11 mouse cellular contexts compared by ENCODE assay signal in the genomic region with DNA sequence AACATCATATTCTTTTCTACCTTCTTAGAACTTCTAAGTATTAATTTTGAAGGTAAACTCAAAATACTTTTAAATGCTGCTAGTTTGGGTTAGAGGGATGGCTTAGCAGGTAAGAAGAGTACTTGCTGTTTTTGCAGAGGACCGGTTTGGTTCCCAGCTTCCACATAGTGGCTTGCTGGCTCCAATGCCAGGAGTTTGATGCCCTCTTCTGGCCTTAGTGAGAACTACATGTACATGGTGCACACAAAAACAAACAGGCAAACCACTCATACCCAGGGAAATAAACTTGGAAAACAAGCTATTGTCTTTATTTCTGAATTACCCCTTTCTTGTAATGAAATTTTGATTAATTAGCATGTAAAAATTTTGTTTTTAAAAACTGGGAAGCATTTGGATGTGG. TPM values are rescaled to one million over a fixed set of nuclear protein-coding genes. Genes with fewer than 3 reads are reported as not detected.
DNase-seq lines count a peak whose midpoint lies in the region; ATAC-seq lines count a peak whose summit lies in the region.
"Had no signal": no experiment of that assay in that cellular context is flagged by ENCODE, and none has a peak within 500 bp of the region (broad histone marks: within the 10 kb centered on the region; RNA-seq: fewer than 3 reads in every experiment).

No protein-coding gene starts in this region.

- peak; percentile 28 for DNase-seq in kidney, adult 9 months
- no peak for DNase-seq in kidney, adult 8-10 months
- DNase-seq in CD4-positive helper T cell, adult 2 months (ENCODE audit: low read depth, low spot score) = peak; percentile 55
- DNase-seq in T-cell, adult 2 months (ENCODE audit: low spot score) = peak; percentile 42
- DNase-seq in frontal cortex, postnatal 36 days (ENCODE audit: low spot score in 2 of 2) = no peak
- no peak for DNase-seq in kidney, adult 11 months
- DNase-seq in adrenal gland, postnatal 14 days = no peak
- DNase-seq: adrenal gland, postnatal 10 days had no signal

- ATAC-seq in megakaryocyte, adult 5-6 weeks (ENCODE audit: poor library complexity, severe bottlenecking) = peak; percentile 64

RNA-seq across cellular contexts. Expression of a gene that starts 15.5 kb away (rescaled TPM):
- 77.1 and 85.8 TPM in 2 replicates for total RNA-seq in megakaryocyte, adult 5-6 weeks (2015)
- 55.3 and 58.3 TPM in 2 replicates for total RNA-seq in megakaryocyte, adult 5-6 weeks (2017)
- total RNA-seq in adrenal gland, postnatal 14 days (2021) = 42.1 and 43.6 TPM in 2 replicates

RNA-seq across cellular contexts. Expression of a gene that starts 42.3 kb away (rescaled TPM):
- not detected in 2 replicates for total RNA-seq in megakaryocyte, adult 5-6 weeks (2015)
- not detected in 2 replicates for total RNA-seq in megakaryocyte, adult 5-6 weeks (2017)
- total RNA-seq in adrenal gland, postnatal 14 days (2021) = not detected in 2 replicates
- total RNA-seq: adrenal gland, postnatal 10 days; heart, postnatal 14 days; layer of hippocampus, postnatal 10 days had no signal

Comparison
In these comparisons a context has a peak if more than half of its experiments do, and no peak if none do; other contexts are left out.
1. DNase-seq: peak in kidney, adult 9 months (single experiment), CD4-positive helper T cell, adult 2 months (single experiment) and T-cell, adult 2 months (single experiment); none in kidney, adult 8-10 months (0 of 2), frontal cortex, postnatal 36 days (0 of 2), kidney, adult 11 months (single experiment) and adrenal gland, postnatal 14 days (single experiment).